Mouse (Mus musculus) kidney, postnatal 4 days (tissue): Measurements from ENCODE around the gene Dlec1.
A peak's percentile ranks its signal among the peaks of the same experiment; 100 is the strongest.

Experiments used
- DNase-seq, 2 experiments: peaks; one replicate each; pipeline ENCODE4 v3.0.0; 2021; ENCODE audit warnings: mixed read lengths in 2 of 2

The Dlec1 gene

DNA sequence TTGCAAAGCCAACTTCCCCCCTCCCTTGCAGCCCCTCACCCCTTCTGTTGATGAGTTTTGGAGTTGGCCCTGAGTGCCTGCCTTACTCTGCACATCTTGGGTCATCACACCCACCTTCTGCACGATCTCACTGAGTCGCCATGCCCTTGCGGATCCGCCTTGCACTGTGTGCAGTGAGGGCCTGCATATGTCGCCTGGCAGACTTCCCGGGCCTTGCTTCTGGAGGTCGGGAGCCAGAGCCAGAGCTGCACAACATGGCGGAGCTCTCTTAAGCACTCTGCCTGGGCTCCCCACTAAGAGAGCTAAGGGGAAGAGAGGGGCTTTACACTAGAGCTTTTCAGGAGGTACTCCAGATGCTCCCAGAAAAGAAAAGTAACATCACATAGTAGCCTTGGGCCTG is 42.4 kb downstream of the Dlec1 start:
- no peak for DNase-seq

DNA sequence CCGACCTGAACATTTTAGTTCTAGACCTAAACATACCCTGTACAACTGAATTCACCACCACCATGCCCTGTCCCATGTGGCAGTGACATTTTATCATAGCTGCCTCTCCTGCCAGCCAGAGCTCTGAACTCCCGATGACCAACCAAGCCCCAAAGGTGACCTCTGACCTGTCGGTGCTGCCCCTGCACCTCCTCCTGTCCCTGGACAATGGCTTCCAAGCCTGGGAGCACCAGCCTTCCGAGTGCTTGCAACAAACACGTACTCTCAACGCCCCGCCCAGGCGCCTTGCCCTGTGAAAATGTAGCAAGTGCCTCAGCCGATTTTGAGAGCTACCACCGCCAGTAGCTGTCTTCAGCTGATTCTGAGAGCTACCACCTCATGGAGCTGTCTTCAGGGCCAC is 42.9 kb downstream of the Dlec1 start:
- DNase-seq: no peak

DNA sequence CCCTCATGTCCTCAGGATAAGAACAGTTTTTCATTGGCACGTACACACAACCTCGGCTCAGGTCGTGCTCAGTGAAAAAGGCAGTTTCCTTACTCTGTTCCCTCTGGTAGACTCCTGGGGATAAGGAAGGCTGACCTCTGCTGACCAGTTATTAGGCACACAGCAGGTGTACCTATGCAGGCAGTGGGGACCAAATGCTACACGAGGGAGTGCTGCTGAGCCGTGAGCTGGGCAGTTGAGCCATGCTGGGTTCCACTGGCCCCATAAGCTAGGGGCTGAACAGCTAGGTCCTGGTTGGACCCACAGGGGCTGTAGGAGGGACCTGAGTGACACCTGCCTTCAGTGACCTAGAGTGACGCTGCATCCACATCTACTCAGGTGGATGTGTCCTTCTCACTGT is 43.4 kb downstream of the Dlec1 start:
- DNase-seq: no peak

- no peak for DNase-seq
Measured at GRCm38 (mm10) chr9:119146098-119146770, 44.0 kb downstream of the Dlec1 start.

DNA sequence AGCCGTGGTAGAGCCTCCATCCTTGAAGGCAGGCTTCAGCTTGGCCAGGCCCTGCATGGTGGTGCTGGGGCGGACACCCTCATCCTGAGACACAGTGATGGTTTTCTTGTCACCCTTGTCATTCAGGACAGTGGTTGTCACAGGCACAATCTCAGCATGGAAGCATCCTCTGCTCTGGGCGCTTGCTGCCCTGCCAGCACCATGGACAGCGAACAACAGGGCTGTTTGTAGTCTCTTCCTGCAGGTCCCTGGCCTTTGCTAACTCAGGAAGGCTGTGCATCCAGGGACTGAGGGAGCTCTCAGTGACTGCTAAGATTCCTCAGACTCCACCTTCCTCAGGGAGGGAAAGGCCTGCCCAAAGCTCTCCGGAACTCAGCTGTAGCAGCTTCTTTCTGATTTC is 47.3 kb downstream of the Dlec1 start:
- peak; percentile 87 to 88 for DNase-seq

DNA sequence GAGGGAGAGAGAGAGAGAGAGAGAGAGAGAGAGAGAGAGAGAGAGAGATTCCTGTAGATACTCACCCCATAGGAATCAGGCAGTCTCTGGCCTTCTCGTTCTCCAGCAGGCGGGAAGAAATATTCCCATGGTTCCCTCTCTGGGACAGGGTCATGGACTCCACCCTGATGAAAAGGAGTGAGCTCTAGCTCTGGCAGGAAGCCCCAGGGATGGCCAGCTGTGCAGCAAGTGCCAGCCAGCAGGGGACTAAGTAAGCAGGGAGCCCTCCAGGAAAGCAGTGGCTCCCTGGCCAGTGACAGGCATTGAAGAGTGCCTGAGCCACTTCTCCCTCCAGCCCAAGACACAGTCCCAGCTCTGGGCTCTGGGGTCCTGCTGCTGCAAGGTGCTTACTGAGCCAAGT is 49.5 kb downstream of the Dlec1 start:
- DNase-seq: no peak

- DNase-seq: no peak
Measured at GRCm38 (mm10) chr9:119155416-119155815, 53.1 kb downstream of the Dlec1 start.

GRCm38 (mm10) chr9:119155826-119156225 is 53.5 kb downstream of the Dlec1 start:
- DNase-seq: peak; percentile 25 to 47

- DNase-seq: peak; percentile 96
Measured at GRCm38 (mm10) chr9:119156278-119157201, 54.3 kb downstream of the Dlec1 start, which contains the start of gene Acaa1b. TSS of gene Acaa1b (minus strand) at chr9:119157093.

GRCm38 (mm10) chr9:119158861-119159260 is 56.6 kb downstream of the Dlec1 start, which contains the start of gene Gm47289:
TSS of gene Gm47289 (plus strand) at chr9:119159161.
- DNase-seq: no peak

DNA sequence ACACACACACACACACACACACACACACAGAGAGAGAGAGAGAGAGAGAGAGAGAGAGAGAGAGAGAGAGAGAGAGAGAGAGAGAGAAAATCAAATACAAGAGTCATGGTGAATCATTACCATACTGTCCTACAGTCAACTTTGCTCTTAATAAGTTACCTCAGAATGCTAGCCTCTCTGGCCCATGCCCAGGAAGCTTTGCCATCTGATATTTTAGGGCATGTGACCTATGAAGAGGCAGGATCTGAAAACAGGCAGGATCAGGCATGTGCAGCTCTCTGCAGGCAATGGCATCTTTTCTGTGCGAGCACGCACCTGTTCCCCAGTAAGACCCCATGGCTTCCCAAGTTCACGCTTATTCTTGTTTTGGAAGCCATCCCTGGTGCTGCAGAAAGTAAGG is 58.4 kb downstream of the Dlec1 start:
- DNase-seq: peak; percentile 29 to 66

DNA sequence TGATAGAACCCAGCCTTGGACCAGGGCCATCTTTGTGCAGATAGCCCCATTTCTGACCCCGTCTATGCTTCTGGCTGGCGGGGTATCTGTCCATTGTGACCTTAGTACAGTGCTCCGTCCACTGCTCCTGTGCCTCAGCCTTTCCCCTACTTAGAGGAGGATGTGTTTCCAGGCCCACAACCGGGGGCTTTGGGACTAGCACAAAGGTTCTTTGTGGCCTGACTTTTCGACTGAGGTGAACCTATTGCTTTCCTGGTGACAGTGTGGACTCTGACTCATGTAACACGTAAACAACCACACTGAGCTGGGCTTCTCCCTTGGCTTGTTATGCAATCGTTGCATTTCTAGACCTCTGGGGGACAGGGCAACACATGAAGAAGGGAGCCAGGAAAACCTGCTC is 62.5 kb downstream of the Dlec1 start:
- DNase-seq: peak in 1 of 2 experiments; percentile 32

DNA sequence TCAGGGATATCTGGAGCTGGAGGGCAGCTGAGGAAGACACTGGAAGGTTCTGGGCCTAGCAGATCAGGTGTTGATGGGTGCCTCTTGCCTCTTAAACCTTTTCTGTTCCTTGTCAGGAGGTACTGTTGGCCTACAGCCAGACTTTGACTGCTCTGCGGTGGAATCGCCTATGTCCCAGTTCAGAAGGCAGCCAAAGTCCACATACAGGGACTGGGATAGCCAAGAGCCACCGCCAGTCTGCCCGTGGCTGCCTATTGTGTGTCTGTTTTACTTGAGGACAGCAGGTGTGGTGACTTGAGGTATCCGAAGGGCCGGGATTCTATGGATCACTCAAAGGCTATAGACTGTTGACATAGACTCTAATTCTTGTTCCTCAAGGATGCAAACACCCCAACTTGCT is 63.3 kb downstream of the Dlec1 start:
- DNase-seq: peak; percentile 25 to 54

DNA sequence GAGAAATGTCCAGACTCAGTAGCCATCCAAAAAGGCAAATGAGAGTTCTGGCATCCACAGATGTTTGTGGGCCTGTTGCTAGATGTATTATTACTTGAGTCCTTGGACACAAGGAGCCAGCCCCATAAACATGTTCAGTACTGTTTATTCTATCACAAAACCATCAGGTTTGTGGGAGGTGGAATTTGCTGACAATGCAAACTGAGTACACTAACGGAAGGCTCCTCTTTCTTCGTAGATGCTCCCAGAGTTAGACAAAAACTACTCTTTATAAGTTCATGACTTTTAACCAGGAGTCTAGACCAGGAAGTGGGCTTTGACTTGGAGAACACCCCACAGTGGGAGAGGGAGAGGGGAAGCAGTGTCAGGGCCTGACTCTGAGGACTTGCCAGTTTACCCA is 65.3 kb downstream of the Dlec1 start:
- no peak for DNase-seq

DNA sequence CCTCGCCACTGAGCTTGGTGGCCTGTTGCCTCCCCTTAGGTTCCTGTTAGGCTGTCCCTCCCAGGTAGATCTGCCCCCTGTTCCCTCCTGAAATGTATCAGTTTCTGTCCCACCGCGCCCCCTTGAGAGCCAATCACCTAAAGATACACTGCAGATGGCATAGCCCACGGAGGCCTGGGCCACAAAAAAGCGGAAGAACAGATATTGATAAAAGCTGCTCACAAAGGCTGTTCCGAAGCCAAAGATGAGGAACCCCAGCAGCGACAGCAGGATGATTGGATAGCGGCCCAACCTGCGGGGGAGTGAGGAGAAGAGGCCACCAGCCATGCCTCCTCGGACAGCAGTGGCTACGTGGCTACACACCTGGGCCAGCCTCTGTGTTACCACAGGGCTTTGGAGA is 77.0 kb downstream of the Dlec1 start:
- DNase-seq: no peak

- DNase-seq: peak; percentile 31 to 54
Measured at GRCm38 (mm10) chr9:119181241-119181728, 79.0 kb downstream of the Dlec1 start.

DNA sequence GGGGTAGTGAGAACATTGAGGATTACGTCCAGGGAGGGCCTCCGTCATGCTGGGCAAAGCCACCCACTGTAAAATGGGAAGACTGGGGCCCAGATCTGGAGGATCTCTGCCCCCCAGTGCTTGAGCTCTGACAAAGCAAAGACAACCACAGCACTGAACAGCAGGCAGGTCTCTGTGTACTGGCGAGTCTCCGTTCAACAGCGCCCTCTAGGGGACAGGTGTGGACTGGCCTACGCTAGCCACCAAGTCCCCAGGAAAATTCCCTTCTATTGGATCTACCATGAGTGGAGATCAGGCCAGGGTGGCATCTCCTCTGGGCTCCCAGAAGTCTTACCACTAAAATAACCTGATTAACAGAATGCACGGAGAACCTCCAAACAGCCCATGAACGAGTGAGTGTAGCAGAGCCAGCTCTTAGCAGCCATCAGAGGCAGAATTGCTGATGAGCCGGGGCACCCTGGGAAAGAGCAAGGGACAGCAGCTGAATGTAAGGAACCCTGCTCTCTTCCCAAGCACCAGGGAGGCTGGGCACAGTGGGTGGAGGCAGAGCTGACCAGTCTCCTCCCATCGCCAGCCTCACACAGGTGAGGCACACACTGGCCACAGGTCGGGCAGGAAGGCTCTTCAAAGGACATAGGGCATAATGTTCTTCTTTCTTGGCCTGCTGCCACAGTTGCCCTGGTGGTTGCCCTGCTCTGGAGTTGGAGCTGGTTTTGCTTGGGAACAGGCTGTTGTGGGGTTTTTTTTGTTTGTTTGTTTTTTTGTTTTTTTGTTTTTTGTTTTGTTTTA is 90.1 kb downstream of the Dlec1 start:
- DNase-seq: peak; percentile 75 to 80
